Mouse (Mus musculus) mature B cell (primary cell): Measurements from ENCODE around the gene Lamb1.

Experiments used
- in situ Hi-C: fragments of 300-500 bp; cut with MboI; formaldehyde crosslinking; loops from 2 replicates; pipeline ENCODE4 v1.14.3; 2019

The Lamb1 gene

GRCm38 (mm10) chr12:31283617-31284136 lies 18.6 kb downstream of the Lamb1 start:
- in situ Hi-C loops, result no loop called here

- in situ Hi-C loops, result no loop called here
Measured at GRCm38 (mm10) chr12:31289046-31289445, 24.0 kb downstream of the Lamb1 start.

DNA sequence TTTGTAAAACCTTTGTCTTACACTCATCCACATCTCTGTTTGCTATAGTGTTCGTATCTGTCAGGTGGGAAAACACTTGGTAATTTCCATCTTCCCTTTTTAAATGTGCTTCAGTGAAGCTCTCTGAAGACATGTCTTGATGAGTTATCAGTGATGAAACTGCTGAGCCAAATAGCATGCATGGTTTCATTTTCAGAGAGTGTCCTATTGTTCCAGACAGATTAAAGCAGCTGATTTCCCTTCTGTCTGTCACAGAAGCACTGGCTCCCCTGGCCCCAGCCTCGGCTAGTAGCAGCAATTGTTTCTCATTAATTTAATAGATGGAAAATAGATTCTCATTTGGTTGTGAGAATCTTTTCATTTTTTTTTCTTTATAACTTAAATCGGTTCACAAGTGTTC lies 25.9 kb downstream of the Lamb1 start:
- in situ Hi-C loops, result no loop called here

- in situ Hi-C loops, result no loop called here
Measured at GRCm38 (mm10) chr12:31293361-31294142, 28.5 kb downstream of the Lamb1 start.

DNA sequence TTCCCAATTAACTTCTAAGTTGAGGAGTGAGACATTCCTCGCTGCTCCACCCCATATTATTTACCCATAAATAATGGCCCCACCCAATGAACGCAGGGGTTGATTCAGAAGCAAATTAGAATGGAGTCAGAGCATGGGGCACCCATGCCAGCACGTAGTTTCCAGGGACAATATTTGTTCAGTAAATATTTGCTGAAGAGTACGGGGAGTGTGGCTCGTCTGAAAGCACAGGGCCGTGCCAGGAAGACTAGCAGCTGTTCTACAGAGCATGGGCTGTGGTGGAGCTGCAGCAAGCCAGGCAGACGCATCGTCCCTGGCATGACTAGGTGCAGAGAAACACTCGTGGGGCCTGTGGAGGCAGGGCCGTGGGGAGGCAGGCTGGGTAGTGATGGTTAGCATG lies 29.5 kb downstream of the Lamb1 start:
- in situ Hi-C loops, result no loop called here

DNA sequence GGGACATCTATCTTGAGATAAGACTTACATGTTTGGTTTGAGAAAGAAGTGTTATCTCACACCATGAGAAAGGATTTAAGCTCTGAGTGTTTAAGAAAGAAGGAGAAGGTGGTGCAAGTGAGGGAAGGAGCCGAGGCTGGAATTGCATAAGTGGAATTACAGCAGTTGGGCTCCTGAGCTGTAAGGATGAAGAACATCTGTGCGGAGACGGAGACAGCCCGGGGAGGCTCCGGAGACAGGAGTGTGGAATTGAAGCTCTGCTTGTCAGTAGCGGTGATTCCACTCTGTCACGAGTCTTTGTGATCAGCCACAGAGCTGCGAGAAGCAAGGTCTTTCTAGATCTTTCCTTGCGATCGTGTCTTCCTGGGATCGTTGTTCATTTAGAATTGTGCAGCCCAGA lies 30.0 kb downstream of the Lamb1 start:
- in situ Hi-C loops, result no loop called here

DNA sequence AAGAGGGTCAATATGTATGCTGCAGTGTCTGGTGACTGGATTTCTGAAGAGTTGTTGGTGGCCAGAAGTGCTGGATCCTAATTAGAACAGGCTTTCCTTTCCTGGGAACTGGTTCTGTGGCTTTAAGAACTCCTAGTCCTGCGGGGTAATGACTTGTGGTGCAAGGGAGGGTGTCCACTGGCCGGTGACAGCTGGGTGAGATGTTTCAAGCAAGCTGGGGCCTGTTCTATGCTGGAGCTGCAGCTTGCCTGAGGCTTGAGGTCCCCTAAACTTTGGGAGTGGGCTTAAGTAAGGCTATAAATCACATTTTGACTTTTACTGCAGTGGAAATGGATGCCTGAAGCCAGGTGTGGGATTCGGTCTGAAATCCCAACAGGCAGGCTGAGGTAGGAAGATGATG lies 30.5 kb downstream of the Lamb1 start:
- in situ Hi-C loops, result no loop called here

GRCm38 (mm10) chr12:31296097-31296496 lies 31.1 kb downstream of the Lamb1 start:
- in situ Hi-C loops, result no loop called here

GRCm38 (mm10) chr12:31298122-31298521 lies 33.1 kb downstream of the Lamb1 start:
- in situ Hi-C loops, result no loop called here

DNA sequence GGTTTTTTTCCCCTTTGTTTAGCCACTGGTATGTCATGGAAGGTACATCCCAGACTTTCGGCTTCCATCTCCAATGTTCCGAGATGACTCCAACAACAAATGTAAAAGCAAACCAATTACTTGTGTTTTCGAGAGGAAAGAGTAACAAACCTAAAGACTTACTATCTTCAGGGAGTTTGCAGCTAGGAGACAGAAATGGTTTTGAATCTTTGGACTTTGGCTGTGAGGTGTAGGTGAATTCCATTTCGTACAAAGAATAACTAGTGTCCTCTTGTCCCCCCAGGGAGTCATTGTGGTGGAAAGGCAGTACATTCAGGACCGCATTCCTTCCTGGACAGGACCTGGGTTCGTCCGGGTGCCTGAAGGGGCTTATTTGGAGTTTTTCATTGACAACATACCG lies 33.5 kb downstream of the Lamb1 start:
- in situ Hi-C loops, result no loop called here

- in situ Hi-C loops, result no loop called here
Measured at GRCm38 (mm10) chr12:31299126-31299525, 34.1 kb downstream of the Lamb1 start.

DNA sequence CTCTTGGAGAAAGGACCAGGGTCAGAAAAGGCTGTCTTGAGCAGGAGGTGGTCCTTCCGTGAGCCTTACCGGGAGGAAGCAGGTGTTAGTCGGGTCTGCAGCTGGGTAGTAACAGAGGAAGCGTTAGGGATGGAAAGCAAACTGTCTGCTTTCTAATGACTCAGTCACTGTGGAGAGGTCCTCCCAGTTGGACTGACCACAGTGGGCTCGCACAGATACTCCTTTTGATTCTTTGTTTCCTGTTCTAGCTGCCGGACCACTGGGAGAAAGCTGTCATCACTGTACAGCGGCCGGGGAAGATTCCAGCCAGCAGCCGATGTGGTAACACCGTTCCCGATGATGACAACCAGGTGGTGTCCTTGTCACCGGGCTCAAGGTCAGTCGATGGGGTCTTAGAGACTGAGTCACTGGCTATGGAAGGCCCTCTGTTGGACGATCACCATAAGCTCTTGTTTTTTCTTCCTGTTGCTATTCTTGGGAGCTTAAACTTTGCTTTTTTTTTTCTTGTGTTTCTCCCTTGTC lies 34.7 kb downstream of the Lamb1 start:
- in situ Hi-C loops, result no loop called here

DNA sequence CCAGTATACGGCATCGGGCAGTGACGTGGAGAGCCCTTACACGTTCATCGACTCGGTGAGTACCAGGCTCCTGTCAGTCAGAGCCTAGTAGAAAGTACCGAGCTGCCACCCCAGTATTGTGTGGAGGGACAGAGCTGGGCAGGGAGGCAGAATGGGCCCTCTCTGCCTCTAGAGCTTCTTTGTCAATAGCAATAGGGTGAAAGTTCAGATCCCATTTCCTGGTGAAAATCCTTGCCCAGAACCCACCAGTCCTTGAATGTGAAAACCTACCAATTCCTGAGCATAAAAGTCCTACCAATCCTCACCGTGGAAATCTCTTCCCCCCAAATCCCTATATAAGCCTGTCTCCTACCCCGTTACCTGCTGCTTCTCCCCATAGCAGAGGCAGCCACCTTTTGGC lies 35.2 kb downstream of the Lamb1 start:
- in situ Hi-C loops, result no loop called here

- in situ Hi-C loops, result no loop called here
Measured at GRCm38 (mm10) chr12:31302266-31302665, 37.2 kb downstream of the Lamb1 start.

GRCm38 (mm10) chr12:31302766-31303511 lies 37.9 kb downstream of the Lamb1 start:
- in situ Hi-C loops, result no loop called here

DNA sequence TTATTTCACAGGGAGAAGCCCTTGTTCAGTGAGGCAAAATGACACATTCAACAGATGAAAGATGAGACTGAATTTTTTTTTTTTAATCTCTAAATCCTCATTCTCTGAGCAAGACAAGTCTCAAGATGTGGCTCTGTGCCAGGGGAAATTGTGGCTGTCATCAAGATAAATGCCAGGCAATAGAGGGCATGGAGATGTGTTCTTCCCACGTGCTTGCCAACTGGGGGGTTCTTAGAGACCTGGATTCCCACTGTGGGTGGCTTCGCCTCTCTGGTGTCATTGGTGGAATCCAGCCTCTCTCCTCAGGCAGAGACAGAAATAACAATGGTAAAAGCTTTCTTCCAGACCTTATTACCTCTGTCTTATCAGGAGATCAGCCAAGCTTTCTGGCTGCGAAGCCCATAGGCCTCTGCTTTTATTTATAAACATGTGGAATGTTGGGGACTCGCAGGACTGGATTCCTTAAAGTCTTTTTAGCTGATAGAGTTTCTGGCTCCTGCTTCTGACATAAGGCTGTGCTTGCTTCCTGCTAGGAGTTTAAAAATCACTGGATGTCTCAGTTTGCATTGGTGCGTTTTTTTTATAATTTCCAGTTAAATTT lies 41.1 kb downstream of the Lamb1 start:
- in situ Hi-C loops, result no loop called here

GRCm38 (mm10) chr12:31307011-31307410 lies 42.0 kb downstream of the Lamb1 start:
- in situ Hi-C loops, result no loop called here

- in situ Hi-C loops, result no loop called here
Measured at GRCm38 (mm10) chr12:31307756-31308155, 42.7 kb downstream of the Lamb1 start.

DNA sequence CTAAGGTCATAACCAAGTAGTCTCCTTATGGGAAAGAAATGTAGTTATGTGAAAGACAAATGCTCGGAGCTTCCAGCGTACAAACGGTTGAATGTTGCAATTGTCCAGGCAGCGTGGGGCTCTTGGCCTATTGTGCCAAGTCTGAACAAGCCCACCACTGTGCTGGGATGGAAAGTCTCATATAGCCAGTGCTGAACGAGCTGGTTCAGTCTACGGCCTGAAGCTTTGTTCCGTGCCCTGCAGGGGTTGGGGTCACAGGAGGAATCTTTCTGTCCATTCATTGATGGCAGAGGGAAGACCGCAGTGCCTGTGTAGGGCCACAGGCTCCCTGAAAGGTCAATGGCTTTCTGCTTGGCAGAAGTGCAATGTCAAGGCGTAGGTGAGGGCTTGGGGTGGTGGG lies 45.7 kb downstream of the Lamb1 start:
- in situ Hi-C loops, result no loop called here

- in situ Hi-C loops, result no loop called here
Measured at GRCm38 (mm10) chr12:31311671-31312265, 46.7 kb downstream of the Lamb1 start.

DNA sequence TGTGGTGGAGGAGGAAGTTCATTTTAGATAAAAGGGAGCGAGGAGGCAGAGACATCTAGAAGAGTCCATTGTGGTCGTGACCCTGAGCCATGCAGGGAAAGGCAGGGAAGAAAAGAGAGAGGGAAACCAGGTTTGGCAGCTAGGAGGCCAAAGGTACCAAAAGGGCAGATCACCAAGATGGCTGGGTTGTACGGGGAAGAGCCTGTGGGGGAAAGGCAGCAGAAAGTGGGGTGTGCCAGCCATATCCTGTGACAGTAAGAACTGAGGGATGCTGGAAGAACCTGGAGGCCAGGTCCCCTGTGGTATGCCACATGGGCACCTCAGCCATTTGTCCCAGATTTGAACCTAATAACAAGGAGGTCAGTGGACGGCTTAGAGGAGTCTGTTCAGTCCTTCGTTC lies 47.2 kb downstream of the Lamb1 start:
- in situ Hi-C loops, result no loop called here

- in situ Hi-C loops, result no loop called here
Measured at GRCm38 (mm10) chr12:31313136-31313535, 48.1 kb downstream of the Lamb1 start.
